Mouse (Mus musculus) intestine, embryonic 14.5 days (tissue): ENCODE measurements at regions not wholly inside any gene's neighbourhood (a gene's known extent, or its start where the extent isn't known, plus 50 kb on each side); places are given as distances from the start of the nearest gene placed in this dataset.
"Not testable (repeated sequence)": the region's sequence is repeated elsewhere in the genome, so short reads cannot be mapped to it uniquely, and the experiment has no call there.

Experiments used
- ATAC-seq: fragments of 200-750 bp; cut with Nextera tagmentation; replicated peaks from 2 replicates; pipeline ENCODE4 v1.8.0; 2017; ENCODE audit warnings: low read depth, moderate number of reproducible peaks, moderate TSS enrichment, moderate library complexity; ENCODE audit not compliant: low FRiP score, low TSS enrichment
- DNase-seq: peaks from one replicate; pipeline ENCODE4 v3.0.0-alpha.2; 2018; ENCODE audit warnings: low spot score
- H3K27ac ChIP-seq: fragments of 300-500 bp; sonication (generic); 2 replicates; pipeline ENCODE4 v1.5.1; 2014; ENCODE audit warnings: low read depth, mild to moderate bottlenecking, control low read depth
- H3K27me3 ChIP-seq: fragments of 300-500 bp; sonication (generic); replicated peaks from 2 replicates; pipeline ENCODE4 v1.6.1; 2014; ENCODE audit warnings: low read length, control low read depth; ENCODE audit not compliant: control insufficient read depth, insufficient read depth
- H3K36me3 ChIP-seq: fragments of 300-500 bp; sonication (generic); 2 replicates; pipeline ENCODE4 v1.6.1; 2014; ENCODE audit warnings: low read length, control low read depth; ENCODE audit not compliant: control insufficient read depth, insufficient read depth
- H3K4me1 ChIP-seq: fragments of 300-500 bp; sonication (generic); replicated peaks from 2 replicates; pipeline ENCODE4 v1.6.1; 2014; ENCODE audit warnings: low read length, control low read depth, mixed read lengths; ENCODE audit not compliant: control insufficient read depth, insufficient read depth
- H3K4me2 ChIP-seq: fragments of 300-500 bp; sonication (generic); 2 replicates; pipeline ENCODE4 v1.6.1; 2014; ENCODE audit warnings: low read length
- H3K4me3 ChIP-seq: fragments of 300-500 bp; sonication (generic); 2 replicates; pipeline ENCODE4 v1.5.1; 2014; ENCODE audit warnings: low read depth, low read length, control low read depth, mixed read lengths
- H3K9ac ChIP-seq: fragments of 300-500 bp; sonication (generic); 2 replicates; pipeline ENCODE4 v1.6.1; 2014; ENCODE audit warnings: mild to moderate bottlenecking, low read length
- H3K9me3 ChIP-seq: fragments of 300-500 bp; sonication (generic); 2 replicates; pipeline ENCODE4 v1.6.1; 2016; ENCODE audit warnings: low read length, control low read depth; ENCODE audit not compliant: control insufficient read depth
- WGBS: fragments of 180-500 bp; shearing (Covaris S2); extraction: QIAGEN DNeasy Blood & Tissue Kit; methylation state at CpG from one replicate; pipeline ENCODE4 v1.1.7; 2014; 5-methylcytosine and 5-hydroxymethylcytosine counted together

- Histone ChIP-seq H3K36me3 (no peaks in the 10 kb centered on the region), H3K27me3 (no peaks in the 10 kb centered on the region), H3K9ac (no peak overlapping the region), H3K27ac (no peak overlapping the region), H3K4me1 (no peaks in the 10 kb centered on the region), H3K4me2 (no peak overlapping the region), H3K4me3 (no peak overlapping the region), H3K9me3 (no peaks in the 10 kb centered on the region)
- 82% methylated on average over 4 of the region's 4 CpGs for WGBS
- DNase-seq (no peak), ATAC-seq (no peak)
Measured at GRCm38 (mm10) chr1:146027650-146028049, 466.9 kb upstream of the Brinp3 start.

GRCm38 (mm10) chr1:146032396-146032795, 462.2 kb upstream of the Brinp3 start:
- ATAC-seq, H3K4me3 ChIP-seq, H3K36me3 ChIP-seq, H3K9me3 ChIP-seq, H3K4me2 ChIP-seq, H3K27me3 ChIP-seq, H3K27ac ChIP-seq, H3K4me1 ChIP-seq, DNase-seq, H3K9ac ChIP-seq: not testable (repeated sequence)
- 84% methylated on average over 4 of the region's 4 CpGs for WGBS

DNA sequence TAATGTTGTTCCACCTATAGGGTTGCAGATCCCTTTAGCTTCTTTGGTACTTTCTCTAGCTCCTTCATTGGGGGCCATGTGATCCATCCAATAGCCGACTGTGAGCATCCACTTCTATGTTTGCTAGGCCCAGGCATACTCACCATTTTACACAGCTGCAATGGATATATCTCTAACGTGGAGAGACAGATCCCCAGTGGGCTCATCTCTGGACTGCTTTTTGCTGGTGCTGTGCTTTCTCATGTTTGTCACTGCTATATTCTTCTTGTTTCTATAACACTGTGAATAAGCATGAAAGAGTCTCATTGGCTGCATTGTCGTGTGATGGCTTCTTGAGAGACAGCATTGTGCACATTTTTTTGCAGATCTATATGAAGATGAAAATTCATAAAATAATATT, 461.6 kb upstream of the Brinp3 start:
- not testable (repeated sequence) for H3K4me3 ChIP-seq, ATAC-seq, DNase-seq, H3K27me3 ChIP-seq, H3K36me3 ChIP-seq, H3K9ac ChIP-seq, H3K9me3 ChIP-seq, H3K4me1 ChIP-seq, H3K27ac ChIP-seq, H3K4me2 ChIP-seq
- WGBS = 81% methylated on average over 3 of the region's 3 CpGs

GRCm38 (mm10) chr1:146052504-146052903, 442.1 kb upstream of the Brinp3 start:
- 79% methylated on average over 3 of the region's 3 CpGs for WGBS
- DNase-seq = no peak
- no peak for ATAC-seq
- Histone ChIP-seq H3K27ac (no peak overlapping the region), H3K36me3 (no peaks in the 10 kb centered on the region), H3K4me3 (no peak overlapping the region), H3K4me2 (no peak overlapping the region), H3K9ac (no peak overlapping the region), H3K27me3 (no peaks in the 10 kb centered on the region), H3K9me3 (no peaks in the 10 kb centered on the region), H3K4me1 (no peaks in the 10 kb centered on the region)
